Mouse (Mus musculus): ENCODE data around the gene Col25a1.

Col25a1 gene

GRCm38 (mm10) chr3:130242647-130243296 is 111.5 kb downstream of the Col25a1 start:
- in situ Hi-C loops (cut with MboI): no loop called here

GRCm38 (mm10) chr3:130252355-130252754 is 121.1 kb downstream of the Col25a1 start:
- in situ Hi-C loops (cut with MboI): no loop called here

- in situ Hi-C loops (cut with MboI): no loop called here
Observed at GRCm38 (mm10) chr3:130256059-130256458, 124.8 kb downstream of the Col25a1 start.

- in situ Hi-C loops (cut with MboI): no loop called here
Observed at GRCm38 (mm10) chr3:130256610-130257009, 125.3 kb downstream of the Col25a1 start.

GRCm38 (mm10) chr3:130259670-130260069 is 128.4 kb downstream of the Col25a1 start:
- in situ Hi-C loops (cut with MboI): no loop called here

- in situ Hi-C loops (cut with MboI): no loop called here
Observed at GRCm38 (mm10) chr3:130260316-130260715, 129.0 kb downstream of the Col25a1 start.

GRCm38 (mm10) chr3:130265104-130265503 is 133.8 kb downstream of the Col25a1 start:
- in situ Hi-C loops (cut with MboI): no loop called here

- in situ Hi-C loops (cut with MboI): no loop called here
Observed at GRCm38 (mm10) chr3:130270509-130270908, 139.2 kb downstream of the Col25a1 start.

- in situ Hi-C loops (cut with MboI): no loop called here
Observed at GRCm38 (mm10) chr3:130273949-130274348, 142.6 kb downstream of the Col25a1 start.

- in situ Hi-C loops (cut with MboI): no loop called here
Observed at GRCm38 (mm10) chr3:130278298-130279050, 147.2 kb downstream of the Col25a1 start.

GRCm38 (mm10) chr3:130283011-130283760 is 151.9 kb downstream of the Col25a1 start:
- in situ Hi-C loops (cut with MboI): no loop called here

GRCm38 (mm10) chr3:130288102-130288501 is 156.8 kb downstream of the Col25a1 start:
- in situ Hi-C loops (cut with MboI): no loop called here

GRCm38 (mm10) chr3:130288756-130289155 is 157.5 kb downstream of the Col25a1 start:
- in situ Hi-C loops (cut with MboI): no loop called here

- in situ Hi-C loops (cut with MboI): no loop called here
Observed at GRCm38 (mm10) chr3:130289220-130289619, 157.9 kb downstream of the Col25a1 start.

- in situ Hi-C loops (cut with MboI): no loop called here
Observed at GRCm38 (mm10) chr3:130290175-130290574, 158.9 kb downstream of the Col25a1 start.

- in situ Hi-C loops (cut with MboI): no loop called here
Observed at GRCm38 (mm10) chr3:130290672-130291071, 159.4 kb downstream of the Col25a1 start.

- in situ Hi-C loops (cut with MboI): no loop called here
Observed at GRCm38 (mm10) chr3:130291926-130292325, 160.6 kb downstream of the Col25a1 start.

- in situ Hi-C loops (cut with MboI): no loop called here
Observed at GRCm38 (mm10) chr3:130300530-130300929, 169.2 kb downstream of the Col25a1 start.

- in situ Hi-C loops (cut with MboI): no loop called here
Observed at GRCm38 (mm10) chr3:130303597-130303996, 172.3 kb downstream of the Col25a1 start.

GRCm38 (mm10) chr3:130304827-130305226 is 173.5 kb downstream of the Col25a1 start:
- in situ Hi-C loops (cut with MboI): no loop called here

- in situ Hi-C loops (cut with MboI): no loop called here
Observed at GRCm38 (mm10) chr3:130305686-130306085, 174.4 kb downstream of the Col25a1 start.

- in situ Hi-C loops (cut with MboI): no loop called here
Observed at GRCm38 (mm10) chr3:130309277-130309676, 178.0 kb downstream of the Col25a1 start.
